Mouse (Mus musculus) c-Kit-positive CD71-positive TER-119-positive erythroid progenitor cells, embryonic 14.5 days (primary cell): ENCODE measurements around the gene Dnase2b.

Experiments used
- DNase-seq: peaks from one replicate; pipeline ENCODE4 v3.0.0-alpha.2; 2013; ENCODE audit warnings: low spot score

Dnase2b gene

GRCm38 (mm10) chr3:146611821-146612220 lies 3.6 kb downstream of the Dnase2b start:
- DNase-seq, result no peak

DNA sequence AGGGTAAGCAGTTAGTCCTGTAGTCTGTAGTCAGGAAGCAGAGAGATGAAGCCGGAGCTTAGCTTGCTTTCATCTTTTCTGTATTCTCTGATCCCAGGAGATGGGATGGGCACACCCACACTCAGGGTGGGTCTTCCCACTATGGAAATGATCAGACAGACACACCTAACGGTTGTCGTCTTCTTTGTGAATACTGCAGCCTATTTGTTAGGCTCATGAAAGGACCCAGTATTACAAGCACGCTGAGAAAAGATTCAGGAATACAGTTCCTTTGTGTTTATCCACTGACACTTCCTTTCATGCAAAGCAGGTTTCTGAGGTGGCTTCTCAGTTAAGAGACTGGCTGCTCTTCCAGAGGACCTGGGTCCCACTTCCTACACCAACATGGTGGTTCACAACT lies 4.1 kb downstream of the Dnase2b start:
- DNase-seq, result no peak

DNA sequence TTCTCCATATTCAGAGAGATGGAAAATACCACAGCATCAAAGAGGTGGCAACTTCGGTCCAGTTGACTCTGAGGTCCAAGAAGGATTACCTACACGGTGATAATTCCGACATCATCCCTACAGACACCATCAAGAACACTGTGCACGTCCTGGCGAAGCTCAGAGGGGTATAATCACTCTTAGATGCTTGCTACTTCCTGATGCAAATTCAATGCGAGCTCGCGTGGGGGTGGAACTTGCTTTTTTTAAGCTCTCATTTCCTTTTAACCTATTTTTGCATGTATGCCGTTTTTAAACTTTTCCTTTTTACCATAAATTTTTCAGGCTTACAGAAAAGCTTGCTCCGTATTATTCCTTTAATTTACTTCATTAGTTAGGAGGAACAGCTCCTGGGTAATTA lies 5.1 kb downstream of the Dnase2b start:
- no peak for DNase-seq

GRCm38 (mm10) chr3:146607368-146607767 lies 8.0 kb downstream of the Dnase2b start:
- no peak for DNase-seq

- no peak for DNase-seq
Measured at GRCm38 (mm10) chr3:146604647-146605046, 10.7 kb downstream of the Dnase2b start.

DNA sequence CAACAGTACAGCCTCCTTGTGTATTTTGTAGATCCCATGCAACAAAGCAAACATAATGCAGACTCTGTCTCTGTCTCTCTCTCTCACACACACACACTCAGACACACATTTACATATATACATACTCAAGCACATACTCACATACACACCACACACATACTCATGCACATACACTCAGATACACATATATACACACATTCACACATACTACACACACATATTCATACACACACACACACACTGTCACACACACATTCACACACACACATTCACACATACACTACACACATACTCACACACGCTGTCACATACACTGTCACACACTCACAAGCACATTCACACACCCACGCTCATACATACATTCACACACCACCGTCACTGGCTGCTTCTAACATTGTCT lies 12.9 kb downstream of the Dnase2b start:
- no peak for DNase-seq

- peak; percentile 7 for DNase-seq
Measured at GRCm38 (mm10) chr3:146601205-146601604, 14.2 kb downstream of the Dnase2b start.

- no peak for DNase-seq
Measured at GRCm38 (mm10) chr3:146599198-146599900, 16.0 kb downstream of the Dnase2b start.

GRCm38 (mm10) chr3:146598411-146598810 lies 17.0 kb downstream of the Dnase2b start:
- no peak for DNase-seq

- no peak for DNase-seq
Measured at GRCm38 (mm10) chr3:146596864-146597263, 18.5 kb downstream of the Dnase2b start.

- no peak for DNase-seq
Measured at GRCm38 (mm10) chr3:146596387-146596786, 19.0 kb downstream of the Dnase2b start.

DNA sequence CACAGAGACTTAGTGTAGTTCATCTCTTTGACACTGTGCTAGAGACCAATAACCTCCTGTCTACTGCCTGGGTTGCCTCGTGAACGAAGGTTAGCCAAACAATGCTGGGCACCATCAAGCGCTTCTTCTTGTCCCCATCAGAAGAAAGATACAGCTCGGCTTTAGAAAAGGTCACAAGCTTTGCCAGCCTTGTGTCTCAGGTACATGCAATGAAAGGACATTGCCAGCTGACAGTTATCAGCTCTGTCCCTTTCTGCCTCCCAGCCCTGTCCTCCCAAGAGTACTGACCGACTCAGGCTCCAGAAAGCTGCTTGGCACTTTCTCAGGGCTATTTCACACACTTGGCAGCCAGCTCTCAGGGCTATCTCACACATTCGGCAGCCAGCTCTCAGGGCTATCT lies 20.0 kb downstream of the Dnase2b start:
- DNase-seq, result no peak

GRCm38 (mm10) chr3:146591601-146592000 lies 23.8 kb downstream of the Dnase2b start:
- no peak for DNase-seq

GRCm38 (mm10) chr3:146591159-146591558 lies 24.2 kb downstream of the Dnase2b start:
- no peak for DNase-seq

DNA sequence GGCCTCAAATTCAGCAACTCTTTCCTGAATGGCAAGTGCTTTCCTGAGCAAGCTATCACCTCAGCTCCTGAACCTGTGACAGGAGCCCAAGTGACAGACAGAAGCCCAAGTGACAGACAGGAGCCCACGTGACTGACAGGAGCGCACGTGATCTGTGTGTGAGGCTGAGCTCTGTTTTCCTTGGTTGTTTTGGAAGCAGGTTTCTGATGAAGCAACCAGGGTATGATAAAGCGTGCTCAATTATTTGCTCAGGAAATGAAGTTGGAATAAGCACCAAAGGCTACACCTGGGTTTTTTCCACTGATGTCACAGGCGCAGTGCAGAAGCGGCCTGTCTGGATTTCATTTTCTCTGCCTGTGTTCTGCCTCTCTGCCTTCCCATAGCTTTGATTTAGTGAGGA lies 25.9 kb downstream of the Dnase2b start:
- no peak for DNase-seq

- no peak for DNase-seq
Measured at GRCm38 (mm10) chr3:146586616-146587015, 28.8 kb downstream of the Dnase2b start.

DNA sequence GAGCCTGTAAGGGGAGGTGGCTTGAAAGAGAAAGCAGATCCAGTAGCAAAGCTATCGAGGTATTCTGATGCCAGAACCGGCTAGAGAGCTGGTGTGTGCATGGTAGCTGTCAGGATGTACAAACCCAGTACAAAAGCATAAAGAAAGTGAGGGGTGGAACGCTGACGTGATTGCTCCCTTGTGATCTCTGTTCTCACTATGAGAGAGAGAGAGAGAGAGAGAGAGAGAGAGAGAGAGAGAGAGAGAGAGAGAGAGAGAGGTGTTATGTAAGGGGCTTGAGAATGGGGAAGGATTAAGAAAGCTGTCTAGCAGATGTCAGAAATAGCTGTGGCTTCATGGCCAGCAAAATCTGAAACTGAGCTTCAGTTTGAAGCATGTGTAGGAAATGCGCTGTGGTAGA lies 31.5 kb downstream of the Dnase2b start:
- DNase-seq, result no peak

DNA sequence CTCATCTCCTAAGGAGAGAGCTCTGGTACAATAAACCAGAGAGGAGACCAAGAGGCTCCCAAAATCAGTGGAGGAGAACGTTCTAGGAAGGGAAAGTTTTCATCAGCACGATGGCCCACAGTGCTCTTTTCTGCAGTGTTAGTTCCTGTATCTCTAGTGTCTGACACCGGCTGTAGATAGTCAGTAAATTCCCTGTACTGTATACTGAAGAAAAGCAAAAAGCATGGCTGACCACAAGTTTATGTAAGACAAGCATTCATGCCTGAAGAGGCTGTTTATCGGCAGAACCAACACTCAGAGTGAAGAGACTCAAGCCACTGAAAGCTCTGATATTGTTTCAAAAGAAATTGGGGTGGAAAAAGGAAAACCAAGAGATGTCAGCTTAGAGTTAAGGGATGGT lies 31.9 kb downstream of the Dnase2b start:
- no peak for DNase-seq

DNA sequence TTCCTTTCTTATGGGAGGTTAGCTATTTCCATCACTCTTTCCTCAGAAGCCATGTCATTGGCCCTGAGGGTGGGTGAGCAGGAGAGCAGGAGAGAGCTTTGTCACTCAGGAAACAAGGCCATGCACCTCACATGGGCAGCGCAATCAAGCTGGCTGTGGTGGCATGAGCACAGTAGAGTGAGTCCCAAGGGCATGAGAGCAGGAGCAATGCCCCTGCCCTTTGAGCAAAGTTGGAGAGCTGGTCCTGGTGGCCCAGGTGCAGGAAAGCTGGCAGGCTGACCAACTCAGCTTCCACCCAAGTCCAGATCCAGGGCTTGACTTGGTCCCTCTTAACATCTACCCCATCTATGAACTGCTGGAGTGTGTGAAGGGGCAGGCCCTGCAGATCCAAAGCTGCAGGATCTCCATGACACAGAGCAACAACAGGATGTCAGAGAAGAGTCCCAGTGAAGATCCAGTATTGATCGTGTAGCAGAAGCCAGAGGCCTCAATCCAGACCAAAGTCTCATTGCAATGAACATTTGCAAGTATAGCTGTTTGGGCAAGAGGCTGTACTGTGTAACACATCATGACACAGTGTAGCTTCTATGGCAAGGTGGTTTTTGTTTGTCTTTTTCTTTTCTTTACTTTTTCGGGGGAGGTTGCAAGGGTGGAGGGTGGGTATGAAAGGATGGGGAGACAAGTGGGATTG lies 35.2 kb downstream of the Dnase2b start:
- DNase-seq, result no peak

DNA sequence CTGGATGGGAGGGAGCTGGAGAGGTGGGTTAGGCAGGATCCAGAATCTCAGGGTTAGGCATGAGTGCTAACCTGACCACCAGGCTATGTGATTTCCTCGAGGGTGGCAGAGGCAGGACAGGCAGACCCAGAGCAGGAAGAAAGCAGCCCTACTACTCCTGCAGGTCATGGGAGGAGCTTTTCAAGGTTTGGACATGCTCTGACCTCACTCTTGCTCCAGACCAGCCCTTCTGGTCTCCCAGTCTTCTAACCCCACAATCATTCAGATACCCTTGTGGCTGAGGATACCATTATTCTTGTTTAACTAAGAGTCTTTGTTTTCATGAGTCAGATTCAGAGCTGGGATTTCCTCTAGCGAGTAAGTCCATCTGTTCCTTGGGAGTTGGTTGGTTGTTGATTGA lies 37.8 kb downstream of the Dnase2b start:
- DNase-seq, result no peak

DNA sequence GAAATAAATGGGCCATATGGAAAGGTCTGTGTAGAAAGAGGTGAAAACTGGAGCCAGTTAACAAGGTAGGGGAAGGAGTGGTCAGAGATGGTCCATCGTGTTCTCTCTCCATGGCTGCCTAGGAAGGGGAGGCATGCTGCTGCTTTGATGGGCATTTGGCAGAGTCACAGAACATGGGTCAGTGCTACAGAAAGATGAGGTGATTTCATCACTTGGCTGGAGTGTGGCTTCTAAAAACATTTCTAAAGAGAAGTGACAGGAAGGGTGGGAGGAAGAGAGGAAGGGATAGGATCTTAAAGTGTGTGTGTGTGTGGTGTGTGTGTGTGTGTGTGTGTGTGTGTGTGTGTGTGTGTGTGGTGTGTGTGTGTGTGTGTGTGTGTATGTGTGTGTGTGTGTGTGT lies 44.1 kb downstream of the Dnase2b start:
- no peak for DNase-seq

GRCm38 (mm10) chr3:146570939-146571338 lies 44.5 kb downstream of the Dnase2b start:
- DNase-seq, result no peak

DNA sequence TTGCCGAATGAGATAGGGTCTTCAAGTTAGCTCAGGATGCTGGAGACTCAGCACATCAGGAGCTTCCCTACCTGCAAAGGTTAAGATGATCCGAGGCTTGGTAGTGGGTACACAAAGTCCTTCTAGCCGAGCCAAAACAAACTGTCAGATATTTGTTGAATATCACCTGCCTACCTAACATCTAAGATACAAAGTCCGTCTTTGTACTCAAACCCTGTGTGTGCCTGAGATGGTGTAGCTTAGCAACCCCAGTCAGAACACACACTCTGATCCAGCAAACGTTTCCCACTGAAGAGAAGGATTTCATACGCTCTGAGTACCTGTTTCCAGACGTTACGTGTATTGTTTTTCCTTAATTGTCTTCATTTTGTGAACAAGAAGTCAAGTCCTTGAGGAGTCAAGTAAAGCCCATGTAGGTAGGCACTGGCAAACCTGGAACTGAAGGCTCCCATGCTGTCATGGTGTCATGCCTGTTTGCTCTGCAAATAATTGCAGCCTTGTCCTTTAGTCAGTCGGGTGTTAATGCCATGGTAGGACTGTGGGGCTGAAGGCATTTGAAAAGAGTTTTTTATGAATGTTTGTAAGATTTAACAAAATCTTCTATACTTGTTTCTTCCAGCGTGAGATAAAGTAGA lies 45.1 kb downstream of the Dnase2b start, which contains the start of gene Uox:
Gene Uox, plus strand, starts transcription at position 279 of the 635 bp plus-strand sequence.
- DNase-seq, result no peak
